Mouse (Mus musculus) liver, postnatal 0 days (tissue): Measurements from ENCODE around the gene Fthl17c.

Source experiments
- CTCF ChIP-seq: sonication (generic); IDR thresholded peaks from 2 replicates; pipeline ENCODE4 v1.5.1; 2016; ENCODE audit warnings: antibody characterized with exemption, low read depth
- EP300 ChIP-seq: IDR thresholded peaks from 2 replicates; pipeline ENCODE4 v1.6.1; 2016; ENCODE audit warnings: antibody characterized with exemption, low read depth, mild to moderate bottlenecking

DNA sequence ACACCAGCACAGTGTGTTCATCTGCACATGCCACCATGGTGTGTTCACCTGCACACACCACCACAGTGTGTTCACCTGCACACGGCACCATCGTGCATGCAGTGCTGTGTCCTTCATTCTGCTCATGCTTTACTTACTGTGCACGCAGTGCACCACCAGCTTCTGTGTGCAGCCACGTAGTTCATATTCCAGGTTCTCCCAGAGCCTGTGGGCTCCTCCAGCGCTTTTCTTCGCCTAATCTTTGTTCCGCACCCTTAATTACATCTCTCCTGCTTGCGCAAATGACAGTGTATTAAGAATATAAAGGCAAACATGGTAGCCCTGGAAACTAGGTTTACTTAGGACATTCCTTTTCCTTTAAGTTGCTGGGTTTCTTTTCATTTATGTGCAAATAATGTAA, 32.3 kb downstream of the Fthl17c start:
- TF ChIP-seq EP300 (no peak), CTCF (no peak)
